Mouse (Mus musculus): ENCODE data around the gene Ddx27. TPM values are rescaled to one million over a fixed set of nuclear protein-coding genes. Genes with fewer than 3 reads are reported as not detected.
"Not testable (repeated sequence)": the region's sequence is repeated elsewhere in the genome, so short reads cannot be mapped to it uniquely, and the experiment has no call there.

Ddx27 gene
- 10 to 100 TPM; 27.7 to 28.6 TPM for total RNA-seq (2021)

GRCm38 (mm10) chr2:167014702-167015381 lies at the start of gene Ddx27:
Ddx27 (plus strand) TSS chr2:167015193.
- peak; percentile 94 to 96 for DNase-seq (ENCODE audit: low spot score in 2 of 2)
- intact Hi-C loops (cut with DNase I): loop anchor here (1.0 kb wide), 1 partner anchor 19 kb away; the partner anchor contains the start of gene Stau1

GRCm38 (mm10) chr2:166973153-166973552 lies 41.8 kb upstream of the Ddx27 start:
- intact Hi-C loops (cut with DNase I): no loop called here

GRCm38 (mm10) chr2:166974177-166974872 lies 40.7 kb upstream of the Ddx27 start:
- DNase-seq (ENCODE audit: low spot score in 2 of 2): no peak
- intact Hi-C loops (cut with DNase I): no loop called here

More at GRCm38 (mm10) chr2:166973153-166973552, 41.8 kb upstream of the Ddx27 start:
- DNase-seq (ENCODE audit: low spot score in 2 of 2): no peak

DNA sequence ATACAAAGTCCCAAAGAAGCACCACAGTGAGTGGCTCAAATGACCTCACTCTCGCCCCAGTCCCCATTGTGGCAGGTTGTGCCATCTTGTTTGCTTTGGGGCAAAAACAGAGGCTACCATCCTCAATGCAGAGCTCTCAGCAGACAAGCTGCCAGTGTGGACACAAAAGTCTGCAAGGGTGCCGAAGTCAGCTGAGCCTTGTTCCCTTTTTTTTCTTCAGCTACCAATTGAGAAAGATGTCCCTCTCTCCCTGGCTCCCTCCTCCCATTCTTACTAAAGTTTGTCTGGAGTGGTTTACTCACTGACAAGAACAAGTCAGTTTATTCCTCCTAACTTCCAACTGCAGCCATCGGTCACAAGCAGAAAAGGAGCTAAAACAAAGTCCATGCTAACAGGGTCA lies 38.6 kb upstream of the Ddx27 start:
- intact Hi-C loops (cut with DNase I): no loop called here
- peak in 1 of 2 experiments; percentile 19 for DNase-seq (ENCODE audit: low spot score in 2 of 2)

DNA sequence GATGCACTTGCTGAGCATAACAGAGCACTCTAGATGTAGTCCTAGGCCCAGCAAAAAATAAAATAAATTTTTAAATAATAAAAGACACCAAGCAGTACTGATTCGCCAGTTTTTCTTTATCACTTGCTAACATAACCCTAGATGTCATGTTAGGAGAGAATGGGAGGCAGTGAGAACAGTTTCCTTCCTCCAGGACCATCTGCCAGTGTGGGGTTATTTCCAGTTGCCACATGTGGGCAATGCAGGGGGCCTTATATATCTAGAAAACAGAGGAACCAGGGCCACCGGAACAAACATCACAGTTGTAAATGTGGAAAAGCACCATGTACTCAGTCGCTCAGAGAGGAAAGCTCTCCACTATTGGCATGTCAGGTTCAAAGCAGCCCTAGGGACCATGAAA lies 37.5 kb upstream of the Ddx27 start:
- intact Hi-C loops (cut with DNase I): no loop called here
- DNase-seq (ENCODE audit: low spot score in 2 of 2): peak in 1 of 2 experiments; percentile 33

DNA sequence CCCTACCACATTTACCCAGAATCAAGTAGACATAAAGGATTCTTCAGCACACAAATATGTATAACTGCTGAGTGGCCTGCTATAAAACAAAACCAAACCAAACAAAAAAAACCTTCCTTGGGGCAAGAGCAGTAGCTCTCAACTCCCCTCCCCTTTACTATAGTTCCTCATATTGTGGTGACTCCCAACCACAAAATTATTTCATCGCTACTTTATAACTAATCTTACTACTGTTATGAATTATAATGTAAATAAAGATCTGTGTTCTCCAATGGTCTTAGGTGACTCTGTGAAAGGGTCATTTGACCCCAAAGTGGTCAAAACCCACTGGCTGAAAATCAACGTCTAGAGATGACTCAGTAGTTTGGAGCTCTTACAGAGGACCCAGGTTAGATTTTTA lies 34.8 kb upstream of the Ddx27 start:
- intact Hi-C loops (cut with DNase I): no loop called here
- DNase-seq (ENCODE audit: low spot score in 2 of 2): no peak

GRCm38 (mm10) chr2:166983351-166983894 lies 31.6 kb upstream of the Ddx27 start:
- DNase-seq (ENCODE audit: low spot score in 2 of 2): no peak
- intact Hi-C loops (cut with DNase I): no loop called here

DNA sequence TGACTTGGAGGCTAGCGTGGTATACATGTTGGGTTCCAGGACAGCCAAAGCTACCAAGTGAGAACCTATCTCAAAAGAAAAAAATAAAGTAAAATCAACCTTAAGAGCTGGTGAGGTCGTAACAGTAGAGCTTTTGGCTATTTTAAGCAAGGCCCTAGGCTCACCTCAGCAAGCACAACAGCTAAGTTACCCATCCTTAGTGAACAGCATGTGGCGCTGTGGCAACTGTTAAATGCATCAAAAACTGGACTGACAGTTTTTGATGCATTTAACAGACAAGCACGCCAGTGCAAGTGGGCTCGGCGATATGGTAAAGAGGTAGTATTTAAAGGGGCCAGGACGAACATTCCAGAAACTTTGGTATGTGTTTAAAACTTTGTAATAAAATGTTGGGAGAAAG lies 24.1 kb upstream of the Ddx27 start:
- intact Hi-C loops (cut with DNase I): no loop called here
- DNase-seq (ENCODE audit: low spot score in 2 of 2): no peak

DNA sequence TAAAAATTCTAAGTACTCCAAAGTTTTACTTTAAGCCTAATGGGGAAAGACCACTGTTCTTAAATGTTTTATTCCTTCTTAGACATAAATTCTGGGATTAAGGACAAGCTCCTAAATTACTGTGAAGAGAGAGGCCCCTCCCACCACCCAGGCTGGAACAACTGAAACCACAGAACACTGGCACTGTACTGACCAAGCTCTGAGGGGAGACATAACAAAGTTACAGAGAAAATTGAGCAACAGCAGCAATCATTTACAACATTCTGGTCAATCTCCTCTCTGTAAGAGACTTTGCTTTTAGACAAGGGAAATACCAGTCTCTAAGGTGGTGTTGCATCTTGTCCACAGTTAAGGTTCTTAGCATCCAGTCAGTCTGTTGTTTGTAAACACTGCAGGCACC lies 23.0 kb upstream of the Ddx27 start:
- DNase-seq (ENCODE audit: low spot score in 2 of 2): no peak

GRCm38 (mm10) chr2:166995021-166995795 lies 19.8 kb upstream of the Ddx27 start:
- intact Hi-C loops (cut with DNase I): no loop called here
- DNase-seq (ENCODE audit: low spot score in 2 of 2): peak in 1 of 2 experiments; percentile 32

More for the DNA sequence above, 23.0 kb upstream of the Ddx27 start:
- intact Hi-C loops (cut with DNase I): no loop called here

DNA sequence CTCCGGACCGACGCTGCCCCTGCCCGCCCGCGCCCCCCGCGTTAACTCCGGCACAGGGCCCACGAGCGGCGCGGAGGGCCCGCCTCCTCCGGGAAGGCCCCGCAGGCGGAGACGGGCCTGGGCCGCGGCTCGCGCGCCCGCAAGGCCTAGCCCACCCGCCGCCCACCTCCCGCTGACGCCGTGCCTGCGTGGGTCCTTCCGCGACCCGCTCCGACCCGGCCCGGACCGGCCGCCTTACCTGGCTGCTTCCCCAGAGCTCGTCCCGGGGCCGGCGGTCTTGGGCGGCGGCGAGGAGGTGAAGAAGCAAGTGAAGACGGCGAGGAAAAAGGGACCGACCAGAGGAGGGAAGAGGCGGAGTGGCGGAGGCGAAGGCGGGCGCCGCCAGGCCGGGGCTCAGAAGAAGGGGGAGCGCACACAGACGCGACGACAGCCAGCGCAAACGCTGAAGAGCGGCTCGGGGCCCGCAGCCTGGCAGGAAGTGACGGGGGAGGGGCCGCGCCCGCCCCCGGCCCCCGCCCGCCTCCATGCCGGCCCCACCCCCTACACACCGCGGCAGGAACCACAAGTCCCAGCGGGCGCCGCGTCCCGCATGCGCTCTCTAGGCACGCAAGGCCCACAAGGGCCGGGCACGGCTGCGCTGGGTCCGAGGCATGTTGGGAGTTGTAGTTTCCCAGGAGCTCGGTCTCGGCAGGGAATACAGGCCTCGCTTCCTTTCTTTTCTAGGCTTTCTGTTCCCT lies 19.0 kb upstream of the Ddx27 start, which contains the start of gene Stau1:
Stau1 (minus strand) TSS at position 504 of the 737 bp plus-strand sequence.
- intact Hi-C loops (cut with DNase I): loop anchor here (1.0 kb wide), 1 partner anchor 19 kb away; the partner anchor contains the start of gene Ddx27
- peak; percentile 96 to 98 for DNase-seq (ENCODE audit: low spot score in 2 of 2)

GRCm38 (mm10) chr2:166996533-166996894 lies 18.5 kb upstream of the Ddx27 start:
- intact Hi-C loops (cut with DNase I): loop anchor here (1.0 kb wide), 1 partner anchor 19 kb away; the partner anchor contains the start of gene Ddx27
- no peak for DNase-seq (ENCODE audit: low spot score in 2 of 2)

DNA sequence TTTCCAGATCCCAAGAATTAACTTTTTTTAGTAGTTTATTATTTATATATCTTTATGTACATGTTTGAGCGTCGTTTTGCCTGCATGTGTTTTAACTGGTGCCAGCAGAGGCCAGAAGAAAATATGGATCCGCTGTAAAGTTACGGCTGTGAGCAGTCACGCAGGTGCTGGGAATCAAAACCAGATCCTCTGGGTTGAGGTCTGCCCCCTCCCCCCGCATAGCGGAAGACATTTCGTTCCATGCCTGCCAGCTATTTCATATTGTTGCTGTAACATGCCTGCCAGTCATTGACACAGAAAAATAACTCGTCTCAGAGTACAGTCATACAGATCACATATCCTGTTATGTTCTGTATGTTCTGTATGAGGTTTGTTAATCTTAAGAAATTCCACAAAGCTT lies 13.5 kb upstream of the Ddx27 start:
- intact Hi-C loops (cut with DNase I): no loop called here
- DNase-seq (ENCODE audit: low spot score in 2 of 2): no peak

GRCm38 (mm10) chr2:167004099-167004854 lies 10.7 kb upstream of the Ddx27 start:
- intact Hi-C loops (cut with DNase I): loop anchor here (2.0 kb wide), 1 partner anchor 47 kb away; no protein-coding TSS in a partner anchor
- DNase-seq (ENCODE audit: low spot score in 2 of 2): peak; percentile 76 to 94

DNA sequence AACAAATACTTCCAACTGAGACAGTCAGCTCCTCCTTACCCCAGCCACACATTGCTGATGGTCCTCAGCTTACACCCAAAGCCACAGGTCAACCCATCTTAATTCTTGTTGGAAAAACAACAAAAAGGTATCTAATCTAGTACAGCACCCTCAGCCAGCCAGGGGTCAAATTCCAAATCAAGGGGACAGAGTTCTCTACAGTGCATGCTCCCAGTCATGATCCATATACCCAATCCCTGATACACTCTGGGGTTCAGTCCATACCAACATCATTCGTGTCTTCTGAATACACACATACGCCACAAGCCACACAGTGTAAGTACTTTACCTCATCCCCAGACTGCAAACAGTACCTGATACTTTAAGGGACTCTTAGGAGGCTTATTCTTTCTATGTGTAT lies 8.6 kb upstream of the Ddx27 start:
- no peak for DNase-seq (ENCODE audit: low spot score in 2 of 2)
- intact Hi-C loops (cut with DNase I): no loop called here

- intact Hi-C loops (cut with DNase I): no loop called here
- peak in 1 of 2 experiments; percentile 52 for DNase-seq (ENCODE audit: low spot score in 2 of 2)
Measured at GRCm38 (mm10) chr2:167007001-167007491, 7.9 kb upstream of the Ddx27 start.

DNA sequence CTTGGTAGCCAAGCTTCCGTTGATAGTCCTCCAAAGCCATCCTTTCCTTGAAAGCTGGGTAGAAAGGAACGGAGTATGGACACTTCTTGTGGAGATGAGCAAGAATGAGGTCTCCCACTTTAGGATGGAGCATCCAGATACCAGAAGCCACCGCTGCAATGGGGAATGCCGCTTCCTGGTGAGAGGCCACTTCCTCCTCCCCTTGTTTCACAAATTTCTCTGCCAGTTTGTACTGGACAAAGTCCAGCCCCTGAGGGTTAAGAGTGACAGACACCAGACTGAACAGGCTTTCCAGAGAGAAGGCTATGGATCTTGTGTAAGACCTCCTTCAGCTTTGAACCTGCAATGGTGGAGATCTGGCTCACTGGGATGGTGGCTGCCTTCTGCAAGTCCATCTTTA lies 7.4 kb upstream of the Ddx27 start:
- intact Hi-C loops (cut with DNase I); DNase-seq (ENCODE audit: low spot score in 2 of 2): not testable (repeated sequence)

- intact Hi-C loops (cut with DNase I): no loop called here
- no peak for DNase-seq (ENCODE audit: low spot score in 2 of 2)
Measured at GRCm38 (mm10) chr2:167009483-167009882, 5.5 kb upstream of the Ddx27 start.

Measured in left cerebral cortex, postnatal 25 days (tissue).